Mouse (Mus musculus): ENCODE data around the gene S100a10. TPM values are rescaled to one million over a fixed set of nuclear protein-coding genes. Genes with fewer than 3 reads are reported as not detected.
"Not testable (repeated sequence)": the region's sequence is repeated elsewhere in the genome, so short reads cannot be mapped to it uniquely, and the experiment has no call there.

S100a10 gene
- total RNA-seq, 2 experiments from 2014 or later = 159 to 177 TPM

DNA sequence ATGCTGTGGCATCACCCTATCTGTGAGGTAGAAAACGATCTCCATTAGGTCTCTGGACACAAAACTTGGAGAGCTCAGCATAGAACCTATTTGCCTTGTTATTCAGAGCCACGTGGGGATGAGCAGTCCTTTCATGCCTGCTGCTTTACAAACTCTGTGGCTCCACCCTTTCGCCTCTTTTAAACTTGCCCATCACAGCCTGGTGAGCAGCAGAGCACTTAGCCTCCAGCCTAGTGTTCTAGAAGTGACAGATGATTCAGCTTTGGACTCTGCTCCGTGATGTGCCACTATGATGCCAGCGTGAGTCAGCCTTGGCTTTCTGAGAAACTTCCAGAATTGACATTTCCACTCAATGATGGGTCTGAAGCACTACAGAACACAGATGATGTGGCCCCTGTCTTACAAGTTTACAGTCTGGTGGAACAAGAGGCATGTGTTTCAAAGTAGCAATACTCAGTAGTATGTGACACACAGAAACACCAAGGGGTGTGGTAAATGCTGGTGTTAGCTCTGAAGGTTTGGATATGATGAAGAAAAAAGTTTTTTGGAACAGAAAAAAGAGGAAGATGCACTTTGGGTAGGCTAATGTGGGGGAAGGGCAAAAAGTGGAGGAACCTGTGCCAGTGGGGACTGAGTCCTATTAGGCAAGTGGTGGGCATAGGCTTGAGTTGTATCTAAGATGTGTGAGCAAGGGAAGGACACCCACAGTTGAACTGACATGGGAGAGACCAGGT is 17.3 kb downstream of the S100a10 start:
- DNase-seq (ENCODE audit: low spot score in 2 of 2) = peak in 1 of 2 experiments; percentile 49

DNA sequence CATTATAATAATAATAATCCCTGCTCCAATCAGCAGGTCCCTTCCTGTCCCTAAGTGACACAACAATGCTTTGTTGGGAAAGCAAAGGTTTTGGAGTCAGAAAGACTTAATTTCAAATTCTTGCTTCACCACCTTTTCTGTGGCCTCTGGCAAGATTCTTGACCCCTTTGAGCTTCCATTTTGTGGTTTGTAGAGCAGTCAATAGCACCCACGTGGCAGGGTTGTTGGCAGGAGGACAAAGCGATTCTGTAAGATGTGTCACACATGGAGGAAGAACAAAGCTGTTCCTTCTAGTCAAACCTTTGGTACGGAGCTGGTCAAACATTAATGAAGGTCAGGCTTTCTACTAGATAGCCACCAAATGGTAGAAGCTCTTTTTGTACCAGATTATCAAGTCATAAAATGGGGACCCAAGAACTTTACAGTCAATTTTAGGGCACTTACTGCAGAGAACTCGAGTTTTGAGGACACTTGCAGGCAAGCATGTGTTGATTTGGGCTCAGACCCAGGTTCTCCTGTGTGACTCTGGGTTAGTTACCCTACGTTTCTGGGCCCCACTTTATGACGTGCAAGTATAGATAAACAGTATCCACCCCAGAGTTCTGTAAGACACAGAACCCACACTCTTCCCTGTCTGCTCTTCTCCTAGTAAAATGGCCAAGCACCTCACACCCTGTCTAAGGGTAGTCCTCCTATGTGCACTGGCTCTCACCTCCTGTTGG is 24.6 kb downstream of the S100a10 start:
- no peak for DNase-seq (ENCODE audit: low spot score in 2 of 2)

- no peak for DNase-seq (ENCODE audit: low spot score in 2 of 2)
Observed at GRCm38 (mm10) chr3:93580039-93580403, 25.1 kb downstream of the S100a10 start.

DNA sequence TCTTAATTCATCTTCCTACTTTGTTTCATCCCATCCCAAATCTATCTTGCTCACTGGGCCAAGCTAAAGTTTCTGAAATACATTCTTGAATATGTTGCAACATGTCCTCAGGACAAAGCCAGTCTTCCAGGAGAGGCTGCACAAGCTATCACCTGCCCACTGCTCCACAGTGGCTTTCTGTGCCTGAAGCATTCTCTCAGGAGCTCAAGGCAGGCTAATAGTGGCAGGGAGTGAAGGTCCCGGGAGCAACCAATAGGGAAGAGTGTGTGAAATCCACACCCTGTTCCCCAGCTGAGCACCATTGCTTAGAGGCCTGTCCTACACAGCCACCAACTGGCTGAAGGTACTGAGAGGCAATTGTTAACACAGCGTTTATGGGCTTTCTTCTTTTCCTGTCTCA is 26.1 kb downstream of the S100a10 start:
- no peak for DNase-seq (ENCODE audit: low spot score in 2 of 2)

DNA sequence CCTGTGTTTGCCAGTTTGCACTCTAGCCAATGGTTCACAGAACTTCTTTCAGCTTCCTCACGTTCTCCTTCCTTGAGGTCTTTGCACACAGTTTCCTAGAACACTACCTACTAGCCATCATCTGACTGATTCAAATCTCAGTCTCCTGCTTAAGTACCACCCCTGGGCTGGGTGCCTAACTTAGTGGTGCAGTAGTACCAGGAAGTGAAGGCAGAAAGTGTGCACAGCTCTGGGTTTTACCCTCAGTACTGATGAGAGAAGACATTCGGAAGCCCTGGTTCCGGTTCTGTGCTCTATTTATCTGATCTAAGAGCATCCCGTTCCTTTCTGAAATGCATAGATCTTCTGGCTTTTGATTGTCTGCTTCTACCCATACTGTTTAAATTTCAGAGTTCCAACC is 26.8 kb downstream of the S100a10 start:
- DNase-seq (ENCODE audit: low spot score in 2 of 2) = no peak

GRCm38 (mm10) chr3:93583056-93583455 is 28.2 kb downstream of the S100a10 start:
- no peak for DNase-seq (ENCODE audit: low spot score in 2 of 2)

GRCm38 (mm10) chr3:93589629-93590028 is 34.7 kb downstream of the S100a10 start:
- DNase-seq (ENCODE audit: low spot score in 2 of 2) = no peak

- no peak for DNase-seq (ENCODE audit: low spot score in 2 of 2)
Observed at GRCm38 (mm10) chr3:93590256-93590655, 35.4 kb downstream of the S100a10 start.

DNA sequence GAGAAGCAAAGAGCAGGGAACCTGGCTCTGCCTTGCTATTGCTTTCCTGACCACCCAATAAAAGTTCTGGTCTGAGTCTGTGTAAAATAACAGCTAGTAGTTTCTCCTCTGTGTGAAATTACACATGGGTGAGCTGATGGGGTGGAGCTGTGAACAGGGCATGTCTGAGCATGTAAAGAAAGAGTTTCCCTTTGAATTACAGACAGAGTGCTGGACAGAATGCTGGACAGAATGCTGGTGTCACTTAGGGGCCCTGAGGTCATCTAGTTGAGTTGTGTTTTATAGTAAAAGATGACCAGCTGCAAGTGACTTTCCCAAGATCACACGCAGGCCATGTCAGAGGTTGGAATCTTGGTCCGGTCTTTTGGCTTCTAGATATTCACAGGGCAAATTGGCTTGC is 37.2 kb downstream of the S100a10 start:
- DNase-seq (ENCODE audit: low spot score in 2 of 2) = no peak

GRCm38 (mm10) chr3:93592976-93593375 is 38.1 kb downstream of the S100a10 start:
- DNase-seq (ENCODE audit: low spot score in 2 of 2) = no peak

DNA sequence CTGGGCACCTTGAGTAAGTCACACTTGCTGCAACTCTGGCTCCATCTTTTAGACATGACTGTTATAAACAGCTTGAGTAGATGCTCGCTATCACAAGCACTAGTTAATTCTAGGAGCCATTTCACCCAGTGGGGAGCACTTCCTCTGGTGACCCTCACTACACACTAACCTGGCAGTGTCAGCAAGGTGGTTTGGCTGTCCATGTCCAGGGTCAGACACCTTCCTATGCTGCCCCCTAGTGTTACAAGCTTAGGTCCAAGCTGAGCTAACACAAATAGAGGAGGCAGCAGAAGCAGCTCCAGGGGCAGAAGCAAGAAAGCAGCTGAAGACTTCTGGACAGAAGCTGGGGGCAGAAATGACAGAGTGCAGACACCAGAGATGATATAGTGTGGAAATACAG is 38.6 kb downstream of the S100a10 start:
- peak; percentile 46 to 48 for DNase-seq (ENCODE audit: low spot score in 2 of 2)

DNA sequence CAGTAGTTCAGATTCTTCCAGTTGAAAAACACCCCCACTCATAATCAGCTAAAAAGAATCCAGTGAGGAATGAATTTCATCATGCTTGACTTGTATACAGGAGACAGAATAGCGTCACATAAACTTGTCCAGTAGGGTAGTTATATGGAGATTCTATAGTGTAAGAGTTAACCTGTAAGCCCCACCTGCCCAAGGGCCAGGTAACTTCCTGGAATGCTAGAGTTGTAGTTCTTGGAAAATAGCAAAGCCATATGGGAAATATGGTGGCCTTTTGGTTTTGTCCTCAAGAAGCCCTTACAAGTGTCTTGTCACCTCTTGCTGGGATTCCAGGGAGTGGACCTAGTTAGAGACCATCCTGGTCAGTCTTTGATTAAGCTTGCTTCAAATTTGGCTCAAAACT is 41.8 kb downstream of the S100a10 start:
- DNase-seq (ENCODE audit: low spot score in 2 of 2) = no peak

DNA sequence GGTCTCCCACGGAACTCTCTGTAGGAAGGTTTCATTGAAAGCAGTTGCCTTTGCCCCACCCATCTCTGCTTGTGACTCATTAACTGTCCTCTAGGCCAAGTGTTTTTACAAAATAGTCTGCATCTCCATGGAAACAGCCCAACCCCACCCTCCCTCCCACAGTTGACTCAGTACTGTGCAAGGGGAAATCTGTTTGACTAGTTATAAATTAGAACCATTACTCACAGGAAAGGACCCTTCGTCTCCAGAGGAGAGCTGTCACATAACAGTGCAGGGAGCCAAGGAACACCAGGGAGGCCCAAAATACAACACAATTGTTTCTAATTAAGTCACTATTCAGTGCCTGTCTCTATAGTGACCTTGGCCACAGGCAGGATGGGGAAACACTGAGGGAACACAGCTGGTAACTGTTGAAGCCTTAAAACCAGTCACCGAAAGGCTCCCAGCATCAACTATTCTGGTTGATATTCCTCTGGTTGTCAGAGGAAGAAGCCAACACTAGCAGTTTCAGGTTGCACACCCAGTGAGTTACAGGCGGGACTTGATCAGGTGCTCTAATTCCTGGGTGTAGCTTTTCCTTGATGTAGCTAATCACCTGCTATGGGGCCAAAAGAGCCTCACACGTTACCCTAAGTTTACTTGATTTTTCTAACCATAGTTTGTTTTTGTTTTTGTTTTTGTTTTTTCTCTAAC is 42.5 kb downstream of the S100a10 start:
- peak in 1 of 2 experiments; percentile 31 for DNase-seq (ENCODE audit: low spot score in 2 of 2)

DNA sequence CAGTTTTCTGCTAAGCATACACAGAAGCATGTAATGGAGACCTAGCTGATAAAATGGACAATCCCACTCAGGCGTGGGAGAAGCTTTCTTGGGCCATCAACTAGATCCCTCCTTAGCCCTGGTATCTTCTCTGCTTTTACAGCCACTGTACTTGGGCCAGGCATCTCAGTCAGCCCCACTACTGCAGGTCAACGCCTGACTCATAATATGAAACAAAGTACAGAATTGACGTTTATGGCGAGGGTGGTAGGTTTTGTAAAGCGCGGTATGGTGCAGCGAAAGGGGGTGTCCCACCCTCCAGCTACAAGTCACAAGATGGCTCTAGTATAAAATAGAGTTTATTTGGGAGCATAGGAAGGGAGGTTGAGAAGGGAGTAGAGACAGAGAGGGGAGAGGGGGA is 43.1 kb downstream of the S100a10 start:
- DNase-seq (ENCODE audit: low spot score in 2 of 2) = no peak

DNA sequence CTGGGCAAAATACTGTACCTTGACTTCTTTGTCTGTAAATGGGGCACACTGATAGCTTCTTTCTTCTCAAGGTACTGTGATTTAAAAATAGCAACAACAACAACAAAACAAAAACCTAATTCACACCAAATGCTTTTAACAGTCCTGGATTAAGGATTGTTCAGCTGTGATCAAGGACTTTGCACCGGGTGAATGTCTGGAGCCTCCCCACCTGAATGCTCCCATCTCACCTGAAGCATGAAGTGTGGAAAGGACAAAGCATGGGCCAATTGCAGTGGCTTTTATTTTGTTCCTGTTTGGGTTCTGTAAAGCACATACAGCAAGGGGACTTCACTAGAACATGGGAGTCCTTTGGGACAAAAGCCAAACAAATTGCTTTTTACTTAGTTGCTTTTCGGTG is 45.3 kb downstream of the S100a10 start:
- DNase-seq (ENCODE audit: low spot score in 2 of 2) = no peak

- no peak for DNase-seq (ENCODE audit: low spot score in 2 of 2)
Observed at GRCm38 (mm10) chr3:93601903-93602302, 47.0 kb downstream of the S100a10 start.

DNA sequence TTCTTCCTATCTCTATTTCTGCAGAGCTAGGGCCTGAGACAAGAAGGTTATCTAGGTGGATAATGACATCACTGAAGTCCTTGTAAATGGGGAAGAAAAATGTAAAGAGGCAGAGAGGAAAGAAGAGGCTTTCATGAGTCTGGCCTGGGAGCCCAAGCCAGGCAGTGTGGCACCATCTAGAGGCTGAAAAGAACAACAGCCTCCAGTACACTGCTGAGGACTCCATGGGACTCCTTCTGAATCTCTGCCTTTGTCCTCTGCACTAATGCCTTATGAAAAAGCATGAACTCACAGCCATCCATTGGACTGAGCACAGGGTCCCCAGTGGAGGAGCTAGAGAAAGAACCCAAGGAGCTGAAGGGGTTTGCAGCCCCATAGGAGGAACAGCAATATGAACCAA is 54.1 kb downstream of the S100a10 start:
- DNase-seq (ENCODE audit: low spot score in 2 of 2) = not testable (repeated sequence)

Other genes with a start within 250 kb of the S100a10 start
- gene Hrnr, start 235.3 kb upstream of the S100a10 start, total RNA-seq (2021) = not detected
- not detected for gene Rptn, start 161.4 kb upstream of the S100a10 start, total RNA-seq (2021)
- gene Tchh, start 112.8 kb upstream of the S100a10 start, total RNA-seq (2021) = 1 to 10 TPM in 1 of 2 experiments, under 1 TPM in 1; 0.10 to 1.0 TPM
- gene Tchhl1, start 86.3 kb upstream of the S100a10 start, total RNA-seq (2021) = 1 to 10 TPM in 1 of 2 experiments, not detected in 1; 1.3 TPM
- gene S100a11, start 34.6 kb upstream of the S100a10 start, total RNA-seq (2021) = 100 to 1,000 TPM; 207 to 349 TPM
- gene Tdpoz2, start 97.6 kb downstream of the S100a10 start, total RNA-seq (2021) = not detected
- not detected for gene Tdpoz1, start 121.2 kb downstream of the S100a10 start, total RNA-seq (2021)
- not detected for gene Gm37596, start 138.0 kb downstream of the S100a10 start, total RNA-seq (2021)
- not detected for gene Gm5773, start 217.9 kb downstream of the S100a10 start, total RNA-seq (2021)
- not detected for gene Tdpoz4, start 241.3 kb downstream of the S100a10 start, total RNA-seq (2021)

Data from adrenal gland, adult 18-20 months (tissue).